Mouse (Mus musculus) kidney, adult 2 months (tissue): ENCODE measurements at regions not wholly inside any gene's neighbourhood (a gene's known extent, or its start where the extent isn't known, plus 50 kb on each side); places are given as distances from the start of the nearest gene placed in this dataset.

Experiments used
- DNase-seq: peaks from one replicate; pipeline ENCODE4 v3.0.0; 2021
- H3K27ac ChIP-seq: fragments of 200-500 bp; 2 replicates; pipeline ENCODE4 v1.5.1; 2012; ENCODE audit warnings: low read depth, low read length, control low read depth, inconsistent platforms; ENCODE audit not compliant: insufficient read depth
- H3K27me3 ChIP-seq: fragments of 200-500 bp; replicated peaks from 2 replicates; pipeline ENCODE4 v1.6.1; 2012; ENCODE audit warnings: mild to moderate bottlenecking, moderate library complexity, low read length, inconsistent platforms; ENCODE audit not compliant: control insufficient read depth, insufficient read depth
- H3K36me3 ChIP-seq: fragments of 200-500 bp; 2 replicates; pipeline ENCODE4 v1.6.1; 2012; ENCODE audit warnings: mild to moderate bottlenecking, moderate library complexity, low read length, inconsistent platforms; ENCODE audit not compliant: control insufficient read depth, insufficient read depth
- H3K4me1 ChIP-seq: fragments of 200-500 bp; 2 replicates; pipeline ENCODE4 v1.6.1; 2011; ENCODE audit warnings: low read length; ENCODE audit not compliant: control insufficient read depth, insufficient read depth
- H3K4me3 ChIP-seq: fragments of 200-500 bp; 2 replicates; pipeline ENCODE4 v1.5.1; 2011; ENCODE audit warnings: mild to moderate bottlenecking, low read depth, low read length, control low read depth; ENCODE audit not compliant: insufficient read depth
- CTCF ChIP-seq: fragments of 200-500 bp; conservative IDR thresholded peaks from 2 replicates; pipeline ENCODE4 v1.5.1; 2011; ENCODE audit warnings: low read depth, mild to moderate bottlenecking, control low read depth, low read length, moderate library complexity, mixed read lengths; ENCODE audit not compliant: insufficient read depth, insufficient read length
- POLR2A ChIP-seq: fragments of 200-500 bp; IDR thresholded peaks from one replicate; pipeline ENCODE4 v1.6.1; 2011; ENCODE audit warnings: low read depth, low read length, control low read depth
- WGBS: fragments of 180-500 bp; shearing (Covaris S2); methylation state at CpG from one replicate; pipeline ENCODE4 v1.1.7; 2018; 5-methylcytosine and 5-hydroxymethylcytosine counted together

DNA sequence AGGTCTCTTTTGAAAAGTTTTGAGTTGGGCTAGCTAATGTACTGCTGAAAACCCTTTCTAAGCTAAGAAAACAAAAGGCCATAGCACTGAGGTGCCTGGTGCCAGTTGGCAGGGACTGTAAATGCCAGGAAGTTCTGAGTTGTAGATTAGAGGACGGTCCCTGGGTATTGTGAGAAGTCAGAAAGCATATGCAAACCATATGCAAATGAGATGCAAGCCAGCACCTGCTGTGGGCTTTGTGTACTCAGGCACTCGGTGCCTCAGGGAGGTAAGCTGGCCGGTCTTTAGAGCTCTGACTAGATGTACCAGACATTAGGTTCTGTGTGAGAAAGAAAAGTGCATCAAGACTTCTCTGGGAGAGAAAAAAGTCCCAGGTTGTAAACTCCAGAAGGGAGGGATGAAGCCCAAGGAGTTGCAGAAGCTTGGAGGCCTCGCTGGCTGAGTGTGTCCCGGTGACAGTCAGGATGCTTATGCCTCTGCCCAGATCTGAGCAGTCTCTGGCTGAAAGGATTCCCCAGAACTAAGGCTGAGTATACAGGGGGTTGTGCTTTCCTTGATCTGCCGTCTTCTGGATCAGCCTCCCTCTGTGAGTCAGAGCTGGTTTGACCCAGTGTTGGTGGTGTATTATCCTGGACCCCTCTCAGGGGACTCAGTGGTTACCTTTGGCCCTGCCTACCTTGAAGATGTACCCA lies 157.3 kb downstream of the Rps24 start:
- Histone ChIP-seq H3K36me3 (no peaks in the 10 kb centered on the region), H3K27me3 (no peaks in the 10 kb centered on the region), H3K4me1 (no peaks in the 10 kb centered on the region), H3K27ac (no peak overlapping the region), H3K4me3 (no peak overlapping the region)
- no peak for TF ChIP-seq POLR2A
- TF ChIP-seq CTCF = no peak
- WGBS = 62% methylated on average over 6 of the region's 6 CpGs
- no peak for DNase-seq

DNA sequence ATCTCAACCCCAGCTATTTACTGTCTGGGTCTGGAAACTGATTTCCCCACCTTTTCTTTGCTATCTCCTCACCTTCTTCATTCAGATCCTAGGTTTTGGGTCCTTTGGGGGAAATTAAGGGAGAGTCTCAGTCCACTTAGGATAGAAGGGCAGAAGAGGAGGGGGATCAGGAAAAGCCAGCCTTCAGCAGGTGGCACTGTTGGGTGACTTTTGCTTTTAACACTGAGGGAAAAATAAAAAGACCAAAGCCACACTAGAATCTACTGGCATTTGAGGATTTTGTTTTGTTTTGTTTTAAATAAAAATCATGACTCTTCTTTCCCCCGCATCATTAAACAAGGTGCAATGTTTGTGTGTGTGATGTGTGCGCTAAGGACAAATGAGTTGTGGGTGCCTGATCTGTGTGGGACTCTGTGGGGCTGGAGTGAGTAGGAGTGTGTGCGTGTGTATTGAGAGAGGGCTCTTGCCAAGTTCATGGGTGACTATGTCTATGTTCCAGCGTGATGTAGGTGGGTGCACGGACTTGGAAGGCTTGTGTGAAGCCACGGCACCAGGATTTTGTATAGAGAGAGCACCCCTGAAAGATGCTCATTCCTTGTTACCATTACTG lies 159.4 kb downstream of the Rps24 start:
- no peak overlapping the region for H3K27ac ChIP-seq
- H3K27me3 ChIP-seq = no peaks in the 10 kb centered on the region; the same call in 1 of the 2 replicates
- TF ChIP-seq CTCF (0 out of 2 replicates have a peak, but pooled peaks have one; percentile 30), POLR2A (no peak)
- H3K4me1 ChIP-seq = no peaks in the 10 kb centered on the region
- 53% methylated on average over 6 of the region's 6 CpGs for WGBS
- DNase-seq = peak; percentile 3
- no peaks in the 10 kb centered on the region for H3K36me3 ChIP-seq
- no peak overlapping the region for H3K4me3 ChIP-seq

DNA sequence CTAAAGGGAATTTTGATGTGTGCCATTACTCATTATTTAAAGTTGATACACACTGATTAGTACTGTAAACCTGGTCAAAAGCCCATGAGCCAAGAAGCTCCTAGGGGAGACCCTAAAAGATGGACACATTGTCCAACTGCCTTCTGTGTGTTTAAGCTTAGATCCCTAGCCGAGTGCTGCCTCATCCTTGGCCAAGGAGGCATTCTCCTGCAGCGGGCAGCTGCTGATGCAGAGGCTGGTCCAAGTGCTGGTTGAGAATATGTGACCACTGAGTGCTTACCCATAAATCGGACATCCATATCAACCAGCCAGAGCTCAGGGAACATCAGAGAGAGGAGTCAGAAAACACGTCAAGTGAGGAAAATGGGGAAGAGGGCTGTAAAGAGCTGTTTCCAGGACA lies 160.8 kb downstream of the Rps24 start:
- WGBS = 91% methylated on average over 4 of the region's 4 CpGs
- no peak for TF ChIP-seq CTCF
- no peak for TF ChIP-seq POLR2A
- Histone ChIP-seq H3K27ac (no peak overlapping the region), H3K4me1 (no peaks in the 10 kb centered on the region), H3K36me3 (no peaks in the 10 kb centered on the region), H3K4me3 (no peak overlapping the region), H3K27me3 (no peaks in the 10 kb centered on the region; the same call in 1 of the 2 replicates)
- DNase-seq = no peak

DNA sequence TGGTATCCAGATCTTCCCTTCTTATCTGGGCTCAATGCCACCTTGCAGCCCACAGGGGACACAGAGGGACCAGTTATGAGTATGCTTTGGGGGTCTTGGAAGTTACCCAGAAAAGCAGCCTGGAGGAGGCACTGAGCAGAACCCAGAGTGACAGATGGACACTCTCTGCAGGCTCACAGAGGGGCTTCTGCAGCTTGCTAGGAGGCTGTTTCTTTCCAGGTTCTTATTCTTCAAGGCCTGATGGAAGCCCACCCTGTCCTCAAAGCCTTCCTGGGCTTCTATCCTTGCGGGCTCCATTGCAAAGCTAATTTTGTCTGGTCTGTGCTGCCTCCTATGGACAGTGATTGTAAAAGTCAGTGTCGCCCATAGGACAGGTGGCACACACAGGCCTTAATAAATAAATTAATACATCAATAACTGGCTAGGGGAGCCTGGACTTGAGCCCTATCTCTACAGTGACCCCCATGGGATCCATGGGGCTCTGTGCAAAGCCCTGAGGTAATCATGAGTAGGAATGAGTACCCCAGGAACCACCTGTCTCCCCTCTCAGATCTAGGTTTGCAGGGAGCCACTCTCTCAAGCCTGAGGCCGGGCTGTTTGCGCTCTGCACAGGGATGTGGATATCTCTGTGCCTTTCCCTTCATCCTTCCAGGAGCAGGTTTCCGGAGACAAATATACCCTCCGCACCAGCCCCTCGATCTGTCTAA lies 163.4 kb downstream of the Rps24 start:
- H3K36me3 ChIP-seq = no peaks in the 10 kb centered on the region
- WGBS = 82% methylated on average over 7 of the region's 7 CpGs
- no peak for TF ChIP-seq CTCF
- TF ChIP-seq POLR2A = no peak
- no peaks in the 10 kb centered on the region; the same call in 1 of the 2 replicates for H3K27me3 ChIP-seq
- H3K27ac ChIP-seq = no peak overlapping the region
- H3K4me3 ChIP-seq = no peak overlapping the region
- DNase-seq = no peak
- H3K4me1 ChIP-seq = no peaks in the 10 kb centered on the region

DNA sequence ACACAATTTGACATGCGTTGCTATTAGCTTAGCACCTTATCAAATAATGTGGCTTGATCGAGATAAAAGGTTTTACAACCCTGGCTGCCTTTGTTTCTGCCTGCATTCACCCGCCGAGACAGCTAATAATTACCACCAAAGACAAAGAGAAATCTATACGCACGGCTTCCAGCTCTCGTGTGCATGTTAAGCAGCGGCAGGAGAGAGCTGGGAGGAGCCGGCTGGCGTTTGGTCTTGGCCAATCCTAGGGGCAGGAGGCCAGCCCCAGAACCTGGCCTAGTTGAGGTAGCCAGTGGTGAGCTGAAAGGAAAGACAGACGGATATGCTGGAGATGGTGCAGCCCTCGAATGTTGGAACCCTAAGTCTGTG lies 164.0 kb downstream of the Rps24 start:
- Histone ChIP-seq H3K36me3 (no peaks in the 10 kb centered on the region), H3K4me1 (no peaks in the 10 kb centered on the region), H3K27me3 (no peaks in the 10 kb centered on the region; the same call in 1 of the 2 replicates), H3K4me3 (no peak overlapping the region), H3K27ac (no peak overlapping the region)
- no peak for TF ChIP-seq POLR2A
- no peak for TF ChIP-seq CTCF
- DNase-seq = no peak
- 39% methylated on average over 12 of the region's 12 CpGs for WGBS

DNA sequence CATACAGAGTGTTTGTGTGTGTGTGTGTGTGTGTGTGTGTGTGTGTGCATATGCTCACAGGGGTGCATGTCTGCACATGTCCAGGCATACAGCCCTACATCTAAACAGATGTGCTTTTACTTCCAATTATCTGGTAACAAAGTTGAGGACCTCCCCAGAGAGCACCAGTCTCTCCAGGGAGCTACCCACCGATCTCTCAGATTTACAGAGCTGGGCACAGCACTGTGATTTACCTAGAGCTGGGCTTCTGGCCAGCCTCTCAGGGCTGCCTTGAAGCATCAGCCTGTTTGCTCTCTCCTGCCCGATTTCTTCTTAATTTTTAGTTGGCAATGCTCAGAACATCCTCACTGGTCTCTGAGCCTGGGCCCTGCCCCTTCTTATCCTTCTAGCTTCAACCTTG lies 165.7 kb downstream of the Rps24 start:
- 60% methylated on average over 2 of the region's 2 CpGs for WGBS
- Histone ChIP-seq H3K36me3 (no peaks in the 10 kb centered on the region), H3K27me3 (no peaks in the 10 kb centered on the region; the same call in 1 of the 2 replicates), H3K4me3 (no peak overlapping the region), H3K4me1 (no peaks in the 10 kb centered on the region), H3K27ac (no peak overlapping the region)
- DNase-seq = no peak
- TF ChIP-seq CTCF (no peak), POLR2A (no peak)

DNA sequence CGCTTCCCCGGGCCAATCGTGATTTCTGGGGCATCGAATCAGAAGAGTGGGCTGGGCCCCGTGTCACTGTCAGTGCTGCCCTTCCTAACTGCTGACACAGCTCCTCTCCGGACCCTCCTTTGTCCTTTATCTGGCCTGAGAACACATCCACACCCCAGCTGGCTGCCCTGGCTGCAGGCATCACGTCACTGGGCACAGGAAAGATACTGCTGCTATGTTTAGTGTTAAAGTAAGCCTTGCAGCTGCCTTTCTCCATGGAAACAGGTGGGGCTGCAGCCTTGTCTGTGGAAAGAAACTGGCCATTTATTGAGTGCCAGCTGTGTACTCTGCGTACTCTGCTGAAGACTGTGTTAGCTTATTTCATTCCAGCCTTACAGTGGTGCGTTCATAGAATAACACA lies 168.7 kb downstream of the Rps24 start:
- TF ChIP-seq POLR2A (no peak), CTCF (no peak)
- no peak for DNase-seq
- Histone ChIP-seq H3K4me3 (no peak overlapping the region), H3K4me1 (no peaks in the 10 kb centered on the region), H3K36me3 (no peaks in the 10 kb centered on the region), H3K27me3 (no peaks in the 10 kb centered on the region; the same call in 1 of the 2 replicates), H3K27ac (no peak overlapping the region)
- WGBS = 34% methylated on average over 9 of the region's 9 CpGs
